Mouse (Mus musculus): ENCODE measurements around the gene Foxp4. TPM values are rescaled to one million over a fixed set of nuclear protein-coding genes. Genes with fewer than 3 reads are reported as not detected.
A peak's percentile ranks its signal among the peaks of the same experiment; 100 is the strongest.
"Not testable (repeated sequence)": the region's sequence is repeated elsewhere in the genome, so short reads cannot be mapped to it uniquely, and the experiment has no call there.

Foxp4 gene
- polyA plus RNA-seq, 1 experiment: 50.1 TPM

DNA sequence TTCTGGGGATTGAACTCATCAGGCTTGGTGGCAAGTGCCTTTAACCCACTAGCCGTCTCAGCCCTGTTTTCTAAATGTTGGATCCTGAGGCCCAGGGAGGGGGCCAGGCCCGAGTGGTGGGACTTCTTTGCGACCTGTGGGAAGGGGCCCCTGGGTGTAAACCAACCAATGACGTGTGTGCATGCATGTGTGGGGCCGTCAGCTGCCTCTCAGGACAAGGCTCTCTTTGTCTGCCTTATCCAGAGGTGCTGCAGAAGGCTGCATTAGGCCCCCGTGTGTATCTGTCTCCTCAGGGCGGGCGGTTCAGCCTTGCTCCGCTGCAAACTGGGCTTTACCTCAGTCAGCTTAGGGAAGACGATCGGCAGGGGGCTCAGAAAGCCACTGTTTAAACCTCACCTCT is 61.0 kb downstream of the Foxp4 start:
- DNase-seq (ENCODE audit: extremely low spot score in 1 of 2, low spot score in 1 of 2): no peak

DNA sequence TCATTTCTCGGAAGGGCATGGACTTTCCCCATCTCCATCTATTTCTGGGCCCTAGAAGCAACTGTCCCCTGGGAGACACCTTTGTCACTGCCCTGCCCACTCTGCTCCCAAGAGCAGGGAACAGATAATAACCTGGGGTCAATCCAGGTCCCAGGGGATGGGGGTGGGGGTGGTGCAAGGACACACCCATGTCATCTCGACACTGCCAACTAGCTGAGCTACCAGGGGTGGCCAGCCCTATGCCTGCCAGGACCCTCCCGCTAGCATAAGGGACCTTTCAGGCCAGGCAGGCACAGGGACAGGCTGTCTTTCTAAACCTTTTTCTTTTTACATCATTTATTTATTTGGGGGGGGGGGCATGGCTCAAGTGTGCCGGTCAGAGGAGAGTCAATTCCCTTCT is 61.4 kb downstream of the Foxp4 start:
- DNase-seq (ENCODE audit: extremely low spot score in 1 of 2, low spot score in 1 of 2): no peak

DNA sequence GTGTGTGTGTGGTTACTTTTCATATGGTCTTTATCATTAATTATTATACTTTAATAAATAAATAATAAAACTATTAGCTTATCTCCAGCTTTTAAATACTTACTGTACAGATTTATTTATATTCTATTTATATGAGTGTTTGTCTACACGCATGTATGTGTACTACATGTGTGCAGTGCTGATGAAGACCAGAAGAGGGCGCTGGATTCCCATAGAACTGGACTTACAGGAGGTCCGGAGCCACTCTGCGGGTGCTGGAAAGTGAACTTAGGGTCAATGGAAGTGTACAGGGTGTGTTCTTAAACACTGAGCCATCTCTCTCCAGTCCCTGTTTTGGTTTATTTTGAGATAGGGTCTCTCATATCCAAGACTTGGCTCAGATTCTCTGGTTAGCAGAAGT is 68.9 kb downstream of the Foxp4 start:
- no peak for DNase-seq (ENCODE audit: extremely low spot score in 1 of 2, low spot score in 1 of 2)

DNA sequence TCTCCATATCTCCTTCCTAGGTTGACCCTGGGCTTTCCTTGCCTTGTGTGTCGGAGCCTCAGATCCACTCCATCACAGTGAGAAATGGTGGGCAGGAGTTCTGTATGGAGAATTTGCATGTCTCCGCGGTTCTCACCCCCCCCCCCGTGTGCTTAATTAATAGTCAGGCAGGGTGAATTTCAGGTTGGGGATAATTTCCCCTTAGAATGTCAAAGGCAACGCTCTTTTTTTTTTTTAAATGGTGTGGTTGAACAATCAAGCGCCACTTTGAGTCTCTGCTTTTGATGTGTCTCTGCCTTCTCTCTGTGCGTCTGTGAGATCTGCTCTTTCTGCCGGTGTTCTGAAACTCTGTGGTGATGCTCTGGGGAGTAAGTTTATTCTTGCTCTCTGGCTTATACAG is 69.5 kb downstream of the Foxp4 start:
- no peak for DNase-seq (ENCODE audit: extremely low spot score in 1 of 2, low spot score in 1 of 2)

DNA sequence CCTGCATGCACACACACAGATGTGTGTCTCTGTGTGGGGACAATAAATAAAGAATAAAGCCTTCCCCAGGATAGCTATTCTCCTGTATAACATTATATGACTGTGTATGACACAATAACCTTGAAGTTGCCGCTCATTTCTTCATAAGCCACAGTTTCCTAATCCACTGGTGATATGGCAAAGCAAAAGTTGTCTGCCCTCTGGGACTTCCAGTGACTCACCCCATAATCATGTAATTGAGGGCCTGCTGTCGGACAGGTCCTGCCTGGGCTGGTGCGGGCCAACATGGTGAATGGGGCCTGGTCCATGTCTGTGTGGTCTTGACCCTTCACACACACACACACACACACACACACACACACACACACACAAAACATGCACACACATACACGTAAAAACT is 70.7 kb downstream of the Foxp4 start:
- DNase-seq (ENCODE audit: extremely low spot score in 1 of 2, low spot score in 1 of 2): no peak

DNA sequence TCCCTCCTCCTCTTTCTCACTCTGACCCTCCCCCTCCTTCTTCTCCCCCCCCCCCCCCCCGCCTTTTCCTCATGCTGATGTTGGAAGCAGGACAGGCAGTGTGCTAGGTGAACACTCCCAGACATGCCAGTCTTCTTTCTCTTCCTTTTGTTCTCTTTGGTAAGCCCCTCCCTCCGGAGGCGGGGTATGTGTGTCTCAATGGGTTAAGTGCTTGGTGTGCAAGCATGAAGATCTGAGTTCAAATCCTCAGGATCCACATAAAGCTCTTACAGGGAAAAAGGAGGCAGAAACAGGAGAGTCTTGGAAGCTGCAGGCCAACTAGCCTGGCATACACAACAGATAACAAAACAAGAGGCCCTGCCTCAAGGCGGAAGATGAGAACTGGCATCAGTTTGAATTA is 71.1 kb downstream of the Foxp4 start:
- DNase-seq (ENCODE audit: extremely low spot score in 1 of 2, low spot score in 1 of 2): no peak

DNA sequence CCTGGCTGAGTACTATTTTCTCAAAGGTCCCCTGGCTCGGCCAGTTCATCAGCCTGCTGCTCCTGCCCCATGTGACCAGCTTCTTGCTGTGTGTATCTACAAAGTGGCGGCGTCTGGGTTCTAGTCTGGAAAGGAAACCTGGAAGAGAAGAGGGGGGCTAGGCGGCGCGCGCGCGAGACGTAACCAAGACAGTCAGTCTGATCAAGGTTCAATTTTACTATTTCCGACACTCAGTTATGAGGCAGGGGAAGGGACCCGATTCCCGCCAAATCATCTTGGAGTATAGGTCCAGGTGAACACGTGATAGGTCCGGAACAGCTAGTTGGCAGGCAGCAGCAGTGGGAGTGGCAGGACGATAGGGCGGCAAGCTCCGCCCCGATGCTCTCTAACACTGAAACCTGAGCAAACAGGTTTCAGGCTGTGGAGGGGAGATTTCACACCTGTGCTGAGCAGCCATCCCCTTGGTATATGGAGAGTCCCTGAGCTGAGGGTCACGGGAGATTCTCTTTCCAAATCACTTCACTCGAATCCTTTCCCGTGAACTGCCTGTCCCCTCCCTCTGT is 72.6 kb downstream of the Foxp4 start:
- not testable (repeated sequence) for DNase-seq (ENCODE audit: extremely low spot score in 1 of 2, low spot score in 1 of 2)

DNA sequence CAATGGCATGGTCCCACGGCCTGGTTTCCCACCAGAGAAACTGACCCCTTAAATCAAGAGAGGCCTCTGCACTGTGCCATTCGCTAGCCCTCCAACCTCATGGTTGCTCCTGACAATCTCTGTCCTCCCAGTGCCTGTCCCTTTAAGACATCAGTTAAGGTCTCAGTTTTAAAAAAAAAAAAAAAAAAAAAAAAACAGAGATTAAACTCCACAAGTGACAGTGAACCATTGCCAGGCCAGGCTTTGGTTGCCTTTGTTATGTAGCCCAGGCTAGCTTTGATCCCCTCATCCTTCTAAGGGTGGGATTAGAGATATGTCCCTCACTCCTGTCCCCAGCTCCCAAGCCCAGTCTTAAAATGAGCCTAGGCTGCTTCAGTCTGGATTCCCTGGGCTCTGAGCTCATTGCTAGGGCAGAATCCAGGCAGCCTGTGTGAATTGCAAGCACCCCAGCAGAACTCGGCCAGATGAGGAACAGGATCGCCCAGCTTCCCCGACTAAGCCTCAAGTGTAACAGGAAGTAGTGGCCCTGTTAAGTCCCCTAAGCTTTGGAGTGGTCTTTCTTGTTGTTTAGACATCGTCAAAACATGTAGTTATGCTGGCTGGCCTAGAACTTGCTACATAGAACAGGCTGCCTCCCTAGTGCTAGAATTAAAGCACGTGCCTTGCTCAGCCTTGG is 73.7 kb downstream of the Foxp4 start:
- DNase-seq (ENCODE audit: extremely low spot score in 1 of 2, low spot score in 1 of 2): no peak

DNA sequence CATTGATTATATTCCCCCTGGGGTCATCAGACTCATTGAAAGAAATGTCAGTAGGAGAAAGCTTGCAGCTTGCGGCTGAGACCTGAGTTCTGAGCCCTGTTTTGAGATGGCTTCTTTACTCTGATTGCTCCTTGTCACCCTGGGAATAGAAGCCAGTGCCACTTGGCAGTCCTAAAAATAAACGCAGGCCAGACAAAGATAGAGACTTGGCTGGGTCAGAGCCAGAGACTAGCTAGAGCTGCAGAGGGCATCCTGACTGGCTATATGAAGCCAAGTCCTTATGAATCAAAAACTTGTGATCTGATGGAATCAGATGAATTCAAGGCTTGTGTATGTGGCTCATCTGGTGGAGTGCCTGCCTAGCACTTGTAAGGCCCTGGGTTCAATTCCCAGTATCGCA is 74.4 kb downstream of the Foxp4 start:
- no peak for DNase-seq (ENCODE audit: extremely low spot score in 1 of 2, low spot score in 1 of 2)

DNA sequence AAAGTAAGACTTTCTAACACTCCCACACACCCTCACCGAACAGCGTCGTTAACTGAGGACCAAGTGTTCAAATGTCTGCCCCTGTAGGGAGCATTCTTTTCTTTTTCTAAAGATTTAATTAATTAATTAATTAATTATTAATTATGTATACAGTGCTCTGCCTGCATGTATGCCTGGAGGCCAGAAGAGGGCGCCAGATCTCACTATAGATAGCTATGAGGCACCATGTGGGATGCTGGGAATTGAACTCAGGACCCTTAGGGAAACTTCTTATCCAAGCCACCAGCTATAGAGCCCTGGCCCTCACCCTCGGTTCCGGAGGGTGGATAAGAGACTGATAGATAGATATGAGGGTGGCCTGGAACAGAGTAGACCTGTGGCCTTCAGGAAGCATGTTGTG is 76.5 kb downstream of the Foxp4 start:
- DNase-seq (ENCODE audit: extremely low spot score in 1 of 2, low spot score in 1 of 2): no peak

DNA sequence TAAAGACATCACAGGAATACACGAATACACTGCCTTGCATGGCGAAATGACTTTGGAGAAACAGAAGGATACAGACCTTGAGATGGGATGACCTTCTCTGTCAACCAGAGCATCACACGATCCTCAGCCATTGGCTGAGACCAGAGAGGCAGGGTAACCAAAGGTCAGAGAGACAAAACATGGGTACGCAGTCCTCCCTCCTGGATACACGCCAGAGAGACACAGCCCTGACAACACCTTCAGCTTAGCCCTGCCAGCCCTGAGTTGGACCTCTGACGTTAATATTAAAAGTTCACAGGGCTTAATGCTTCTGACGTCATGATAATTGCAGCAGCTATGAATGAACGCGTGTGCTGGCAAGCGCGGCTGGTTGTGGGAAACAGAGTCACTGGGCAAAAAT is 78.8 kb downstream of the Foxp4 start:
- DNase-seq (ENCODE audit: extremely low spot score in 1 of 2, low spot score in 1 of 2): no peak

DNA sequence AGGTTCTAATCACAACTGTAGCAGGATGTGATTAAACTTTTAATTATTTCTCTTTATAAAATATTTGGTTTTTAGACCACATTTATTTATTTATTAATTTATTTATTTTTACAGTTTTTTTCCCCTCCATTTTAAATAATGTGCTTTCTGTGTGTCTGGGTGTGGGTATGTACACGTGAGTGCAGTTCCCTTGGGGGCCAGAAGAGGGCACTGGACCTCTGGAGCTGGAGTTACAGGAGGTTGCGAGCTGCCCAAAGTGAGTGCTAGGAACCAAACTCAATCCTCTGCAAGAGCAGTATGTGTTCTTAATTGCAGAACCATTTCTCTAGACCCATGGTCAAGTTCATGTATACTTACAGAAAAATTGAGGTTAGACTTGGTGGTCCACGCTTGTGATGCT is 81.0 kb downstream of the Foxp4 start:
- DNase-seq (ENCODE audit: extremely low spot score in 1 of 2, low spot score in 1 of 2): no peak

DNA sequence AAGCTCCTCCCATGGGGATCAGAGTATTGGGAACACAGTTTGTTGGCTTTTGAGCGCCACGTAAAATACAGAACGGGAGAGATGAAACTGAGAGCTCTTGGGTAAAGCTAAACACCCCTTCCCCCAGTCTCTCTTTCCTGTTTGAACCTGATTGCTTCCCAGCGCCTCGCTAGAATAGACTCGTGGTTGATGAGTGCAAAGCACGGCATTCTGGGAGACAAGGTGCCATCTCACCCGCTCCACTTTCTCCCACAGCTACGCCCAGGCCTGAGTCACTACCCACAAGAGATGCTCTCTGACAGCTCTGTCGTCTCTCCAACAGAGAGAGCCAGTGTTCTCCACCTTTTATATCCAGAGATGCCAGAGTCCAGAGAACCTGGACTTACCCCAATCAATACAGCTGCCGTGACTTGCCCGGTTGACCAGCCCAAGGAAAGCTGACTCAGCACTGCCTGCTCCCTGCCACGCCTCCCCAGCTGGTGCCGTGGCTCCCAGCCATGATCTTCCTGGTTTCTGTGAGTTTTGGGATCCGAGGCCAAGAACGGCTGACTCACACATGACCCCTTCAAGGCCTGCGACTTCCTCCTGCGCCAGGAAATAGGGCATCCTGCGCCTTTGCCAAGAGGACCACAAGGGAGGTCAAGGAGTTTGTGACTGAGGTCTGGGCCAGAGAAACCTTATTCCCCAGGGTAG is 82.4 kb downstream of the Foxp4 start:
- DNase-seq (ENCODE audit: extremely low spot score in 1 of 2, low spot score in 1 of 2): peak in 1 of 2 experiments; percentile 32

DNA sequence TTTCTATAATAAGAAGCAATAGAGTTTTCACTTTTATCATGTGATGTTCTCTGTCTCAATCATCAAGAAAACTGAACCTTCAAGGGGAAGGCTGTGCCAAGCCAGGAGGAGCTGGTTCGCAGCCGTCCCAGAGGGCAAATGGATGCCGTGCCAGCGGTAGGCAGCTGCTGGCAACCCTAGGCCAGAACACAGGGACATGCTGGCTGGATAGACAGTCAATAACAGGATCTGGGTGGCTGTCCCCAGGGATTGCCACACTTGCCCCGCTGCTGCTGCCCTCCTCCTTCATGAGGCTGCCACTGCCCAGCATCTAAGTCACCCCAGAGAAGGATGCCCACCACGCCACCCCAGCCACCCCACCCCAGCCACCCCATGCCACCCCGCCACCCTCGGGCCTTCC is 82.9 kb downstream of the Foxp4 start:
- no peak for DNase-seq (ENCODE audit: extremely low spot score in 1 of 2, low spot score in 1 of 2)

DNA sequence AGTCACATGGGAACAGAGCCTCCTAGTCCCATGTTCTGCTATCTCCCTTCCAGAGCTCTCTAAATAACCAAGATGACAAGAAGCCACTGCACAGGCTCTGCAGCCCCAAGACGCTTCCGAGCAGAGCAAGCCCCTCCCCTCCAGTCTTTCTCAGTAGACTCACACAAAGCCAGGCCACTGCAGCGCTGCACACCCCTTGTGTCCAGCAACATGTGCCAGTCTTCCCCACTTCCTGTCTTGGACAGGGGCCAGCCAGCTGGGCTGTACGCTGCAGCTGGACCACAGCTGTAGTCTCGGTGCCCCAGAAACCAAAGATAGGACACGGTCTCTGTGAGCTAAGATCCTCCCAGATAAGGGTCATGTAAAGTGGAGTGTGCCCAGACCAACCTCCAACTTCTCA is 86.6 kb downstream of the Foxp4 start:
- DNase-seq (ENCODE audit: extremely low spot score in 1 of 2, low spot score in 1 of 2): no peak

DNA sequence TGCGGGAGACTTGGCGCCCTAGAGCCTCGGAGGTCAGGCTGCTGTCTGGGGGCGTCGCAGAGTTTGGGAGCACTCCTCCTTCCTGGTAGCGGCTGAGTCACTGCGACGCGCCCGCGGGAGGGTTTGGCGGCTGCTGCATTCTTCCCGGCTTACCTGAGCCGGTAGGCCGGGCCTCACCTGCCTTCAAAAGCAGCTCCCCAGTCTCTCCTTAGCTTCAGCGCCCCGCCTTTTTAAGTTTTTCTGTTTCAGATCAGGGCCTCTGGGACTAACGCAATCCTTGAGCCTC is 90.0 kb downstream of the Foxp4 start, which contains the start of gene Mdfi:
Gene Mdfi, minus strand, starts transcription at position 210 of the 286 bp plus-strand sequence.
- DNase-seq (ENCODE audit: extremely low spot score in 1 of 2, low spot score in 1 of 2): no peak

DNA sequence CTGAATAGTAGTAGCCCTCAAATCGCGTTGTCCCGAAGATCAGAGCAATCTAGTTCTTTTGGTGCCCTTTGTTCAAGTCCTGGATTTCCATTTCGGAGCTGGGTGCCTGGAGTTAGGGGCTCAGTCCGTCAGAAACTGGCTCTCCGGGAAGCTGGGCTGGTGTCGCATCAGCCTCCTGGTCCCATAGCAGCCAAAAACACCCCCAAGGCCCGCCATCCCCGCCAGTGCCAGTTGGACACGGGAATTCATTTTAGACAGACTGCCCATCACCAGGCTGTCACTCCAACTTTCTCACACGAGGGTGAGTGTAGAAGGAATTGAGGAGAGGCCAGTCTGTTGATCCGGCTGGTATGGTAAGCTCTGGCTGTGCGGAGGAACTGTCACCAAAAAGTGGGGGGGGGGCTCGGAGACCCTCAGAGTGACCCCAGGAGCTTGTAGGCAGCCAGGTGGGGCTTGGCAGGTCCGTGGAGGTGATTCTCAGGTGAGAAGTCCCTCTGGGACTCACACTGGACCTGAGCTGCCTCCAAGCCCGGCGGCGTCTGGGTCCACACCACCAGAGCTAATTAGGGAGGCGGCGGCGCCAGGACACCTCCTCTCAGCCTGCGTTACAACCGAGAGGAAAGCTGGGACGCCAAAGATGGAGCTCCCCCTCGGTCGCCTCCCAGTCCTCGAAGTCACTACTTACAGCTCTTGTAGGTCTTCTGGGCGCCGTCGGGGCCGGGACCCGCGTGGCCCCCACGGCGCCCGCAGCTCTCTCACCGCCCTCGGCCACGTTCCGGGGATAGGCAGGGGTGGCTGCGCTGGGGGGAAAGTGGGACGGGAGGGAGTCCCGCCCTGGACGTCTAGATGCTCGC is 90.6 kb downstream of the Foxp4 start:
- no peak for DNase-seq (ENCODE audit: extremely low spot score in 1 of 2, low spot score in 1 of 2)

DNA sequence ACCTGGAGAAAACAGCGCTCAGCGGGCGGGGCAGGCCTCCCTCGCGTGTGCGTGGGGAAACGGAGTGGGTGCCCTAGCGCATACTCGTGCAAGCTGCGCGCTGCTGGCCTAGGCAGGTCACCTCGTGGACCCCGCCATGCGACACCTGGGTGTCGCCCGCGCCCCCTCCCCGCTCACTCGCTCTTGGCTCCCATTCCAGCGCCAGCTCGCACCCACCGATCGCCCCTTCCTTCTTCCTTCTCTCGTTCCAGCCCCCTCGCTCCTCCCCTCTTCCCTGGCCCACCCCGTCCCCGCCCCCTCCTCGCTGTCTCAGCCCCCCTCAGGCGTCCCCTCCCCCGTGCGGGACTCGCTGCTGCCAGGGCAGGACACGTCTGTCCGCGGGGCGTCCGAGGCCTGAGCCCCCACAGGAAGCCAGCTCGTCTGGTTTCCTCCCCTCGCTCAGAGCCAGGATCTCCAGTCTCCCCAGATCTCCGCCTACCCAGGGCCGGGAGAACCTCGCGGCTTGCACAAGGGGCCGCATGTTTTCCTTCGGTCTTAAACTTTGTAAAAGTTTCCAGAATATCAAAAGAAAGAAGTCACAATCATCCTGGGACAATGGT is 91.3 kb downstream of the Foxp4 start:
- DNase-seq (ENCODE audit: extremely low spot score in 1 of 2, low spot score in 1 of 2): no peak

DNA sequence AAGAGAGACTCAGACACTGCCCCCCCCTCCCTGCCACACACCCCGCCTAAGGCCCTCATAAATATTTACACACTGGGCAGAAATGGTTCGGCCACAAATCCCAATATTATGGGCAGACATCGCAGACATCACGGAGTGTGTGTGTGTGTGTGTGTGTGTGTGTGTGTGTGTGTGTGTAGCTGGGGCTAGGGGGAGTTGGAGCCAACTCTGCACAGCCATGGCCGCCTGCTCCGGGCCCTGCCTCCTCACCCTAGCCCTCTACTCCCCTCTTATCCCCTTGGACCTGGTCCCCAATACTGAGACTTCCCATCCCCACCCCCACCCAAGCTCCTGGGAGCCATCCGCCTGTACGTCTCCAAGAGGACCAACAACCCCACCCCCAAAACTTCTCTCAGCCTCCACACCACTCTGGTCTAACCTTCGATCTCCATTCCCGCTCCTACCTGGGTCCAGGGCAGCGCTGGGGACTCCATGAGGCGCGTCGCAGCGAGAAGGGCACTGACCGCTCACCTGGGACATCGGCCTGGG is 91.9 kb downstream of the Foxp4 start:
- DNase-seq (ENCODE audit: extremely low spot score in 1 of 2, low spot score in 1 of 2): no peak

DNA sequence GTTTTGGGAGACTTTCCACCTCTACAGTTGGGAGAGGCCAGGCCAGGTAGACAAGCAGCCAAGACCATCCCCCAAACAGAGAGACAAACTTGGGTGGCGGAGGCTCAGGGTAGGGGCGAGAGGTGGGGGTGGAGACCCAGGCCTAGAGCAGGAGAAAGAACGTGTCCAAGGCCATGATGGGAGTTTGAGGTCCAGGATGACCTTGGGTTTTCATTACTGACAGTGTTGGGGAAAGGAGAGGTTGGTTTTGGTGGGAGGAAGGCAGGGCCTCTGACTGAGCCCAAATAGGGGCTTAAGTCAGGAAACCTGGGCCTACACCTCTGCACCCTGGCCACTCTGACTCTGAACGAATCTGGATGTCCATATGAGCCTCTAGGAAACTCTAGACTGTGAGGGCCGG is 92.7 kb downstream of the Foxp4 start:
- DNase-seq (ENCODE audit: extremely low spot score in 1 of 2, low spot score in 1 of 2): no peak

DNA sequence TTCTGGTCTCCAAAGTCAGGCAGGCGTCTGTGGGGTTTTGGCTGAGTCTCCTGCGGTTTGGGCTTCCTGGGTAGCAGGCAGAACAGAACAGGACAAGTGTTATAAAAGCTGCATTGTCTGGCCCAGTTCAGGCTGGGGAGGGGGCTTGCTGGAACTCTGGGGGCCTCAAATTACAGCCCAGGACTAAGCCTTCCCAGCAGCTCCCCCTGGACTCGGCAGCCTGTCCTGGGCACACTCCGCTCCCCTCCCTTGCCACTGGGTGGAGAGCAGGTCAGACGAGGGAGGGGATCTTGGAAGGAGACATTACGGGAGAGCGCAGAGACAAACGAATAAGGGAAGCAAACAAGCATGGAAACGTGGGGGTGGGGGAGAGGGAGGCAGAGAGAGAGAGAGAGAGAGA is 93.3 kb downstream of the Foxp4 start:
- no peak for DNase-seq (ENCODE audit: extremely low spot score in 1 of 2, low spot score in 1 of 2)

All from frontal cortex, adult 2 months (tissue).